Mouse (Mus musculus): ENCODE data around the gene Igfbp6.

The Igfbp6 gene

DNA sequence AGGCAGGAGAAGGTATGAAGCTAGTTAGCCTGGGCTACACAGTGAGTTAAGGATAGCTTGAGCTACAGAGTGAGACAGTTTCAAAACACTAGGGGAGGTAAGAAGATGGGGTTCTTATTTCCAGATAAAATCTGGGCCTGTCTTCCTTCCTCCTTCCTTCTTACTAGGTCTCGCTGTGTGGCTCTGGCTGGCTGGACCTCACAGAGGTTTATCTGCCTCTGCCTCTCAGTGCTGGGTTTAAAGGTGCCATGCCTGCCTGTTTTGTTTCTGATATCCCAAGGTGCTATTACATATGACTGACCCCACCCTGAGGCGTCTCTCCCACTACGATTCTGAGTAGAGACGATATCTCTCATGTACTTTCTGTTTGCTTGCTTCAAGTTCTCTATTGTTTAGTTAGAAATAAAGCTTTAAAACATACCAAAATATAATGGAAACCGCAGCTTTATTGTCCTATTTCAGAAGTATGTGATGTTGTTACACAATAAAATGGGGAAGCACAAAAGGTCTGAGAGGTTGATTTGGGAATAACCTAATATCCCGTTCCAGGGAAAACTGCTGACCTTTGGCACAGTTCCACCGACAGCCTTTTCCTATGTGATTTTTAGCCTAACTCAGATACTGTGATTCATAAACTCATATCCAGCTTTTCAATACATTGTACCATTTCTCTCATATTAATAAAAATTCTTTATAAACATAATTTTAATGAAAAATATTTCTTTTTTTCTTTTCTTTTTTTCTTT lies 32.6 kb downstream of the Igfbp6 start:
- peak; percentile 56 to 57 for DNase-seq

DNA sequence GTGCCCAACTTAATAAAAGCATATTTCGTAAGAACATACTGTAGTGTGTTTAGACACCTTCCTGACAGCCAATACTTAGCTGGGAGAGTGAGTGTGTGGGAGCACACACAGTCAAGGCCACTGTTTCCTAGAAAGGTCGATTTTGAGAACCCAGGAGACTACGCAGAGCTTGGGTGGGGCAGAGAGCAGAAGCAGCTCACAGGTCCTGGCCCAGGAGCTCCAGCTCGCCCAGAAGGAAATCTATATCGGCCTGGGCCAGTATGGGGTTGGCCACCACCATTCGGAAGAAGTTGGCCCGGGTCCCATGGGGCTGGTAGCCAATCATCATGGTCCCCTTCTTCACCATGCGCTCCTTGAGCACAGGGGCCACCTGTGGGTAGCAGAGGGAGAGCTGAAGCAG lies 33.3 kb downstream of the Igfbp6 start:
- no peak for DNase-seq

DNA sequence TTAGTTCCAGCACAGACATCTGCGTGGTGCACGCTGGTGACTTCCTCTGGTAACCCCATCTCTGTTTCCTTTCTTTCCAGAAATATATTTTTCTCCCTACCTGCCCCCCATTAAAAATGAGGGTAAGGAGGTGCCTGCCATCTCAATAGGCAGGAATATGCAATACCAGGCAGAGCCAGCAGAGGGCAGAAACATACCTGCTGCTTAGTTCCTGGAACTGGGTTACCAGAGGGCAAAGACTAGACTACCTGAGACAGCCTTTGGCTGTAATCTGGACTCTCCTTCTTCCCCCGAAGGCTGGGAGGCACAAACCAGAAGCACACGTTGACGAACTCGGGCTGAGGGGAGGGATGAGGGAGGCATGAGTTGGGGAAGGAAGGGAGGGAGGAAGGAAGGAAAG lies 34.1 kb downstream of the Igfbp6 start:
- peak; percentile 86 to 94 for DNase-seq

DNA sequence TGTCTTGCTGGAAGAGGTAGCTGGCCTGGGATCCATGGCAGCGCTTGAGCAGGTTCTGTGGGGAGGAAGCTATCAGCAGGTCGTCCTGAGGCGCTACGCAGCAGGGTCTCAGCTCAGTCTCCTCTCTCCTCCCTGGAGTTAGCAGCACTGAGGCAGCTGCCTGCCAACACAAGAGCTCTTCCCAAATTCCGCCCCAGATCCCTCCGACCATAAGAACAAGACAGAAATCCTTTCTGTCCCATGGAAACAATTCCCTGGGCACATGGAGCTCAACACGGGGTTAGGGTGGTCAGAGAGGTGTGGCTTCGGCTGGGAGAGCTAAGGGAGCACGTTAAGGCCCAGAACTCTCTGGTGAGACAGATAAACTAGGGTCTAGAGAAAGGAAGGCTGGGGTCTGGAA lies 34.9 kb downstream of the Igfbp6 start:
- DNase-seq: no peak

DNA sequence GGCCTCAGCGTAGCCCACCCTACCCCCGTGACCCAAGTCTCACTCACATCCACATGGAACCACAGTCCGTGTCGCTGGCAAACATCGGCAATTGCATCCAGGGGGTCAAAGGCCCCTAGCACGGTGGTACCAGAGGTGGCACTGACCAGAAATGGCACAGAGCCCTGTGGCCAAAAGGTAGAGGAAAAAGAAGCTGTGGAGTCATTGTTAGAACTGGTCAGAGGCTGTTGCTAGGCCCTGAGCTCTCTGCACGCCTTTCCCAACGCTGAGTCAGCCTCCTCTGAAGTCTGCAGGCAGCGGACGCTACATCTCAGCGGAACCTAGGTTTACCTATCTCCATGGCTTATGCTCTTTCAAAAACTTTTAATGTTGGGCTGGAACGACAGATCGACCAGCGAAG lies 35.8 kb downstream of the Igfbp6 start:
- peak; percentile 47 to 59 for DNase-seq

DNA sequence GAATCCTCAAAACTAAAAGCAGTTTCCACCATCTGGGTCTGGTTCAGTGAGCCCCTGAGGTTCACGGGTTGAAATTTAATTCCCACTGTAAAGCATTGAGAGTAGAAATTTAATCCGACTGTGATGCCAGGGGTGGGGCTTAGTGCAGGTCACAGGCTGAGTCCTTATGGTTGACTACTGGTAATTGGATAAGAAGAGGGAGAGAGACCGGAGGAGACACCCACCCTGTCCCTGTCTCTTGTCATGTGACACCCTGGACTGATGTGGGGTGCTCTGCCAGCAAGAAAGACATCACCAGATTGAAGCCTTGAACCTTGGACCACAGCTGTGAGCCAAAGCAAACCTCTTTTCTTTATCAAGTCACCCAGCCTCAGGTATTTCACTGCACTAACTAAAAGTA lies 38.9 kb downstream of the Igfbp6 start:
- DNase-seq: peak; percentile 78 to 91

DNA sequence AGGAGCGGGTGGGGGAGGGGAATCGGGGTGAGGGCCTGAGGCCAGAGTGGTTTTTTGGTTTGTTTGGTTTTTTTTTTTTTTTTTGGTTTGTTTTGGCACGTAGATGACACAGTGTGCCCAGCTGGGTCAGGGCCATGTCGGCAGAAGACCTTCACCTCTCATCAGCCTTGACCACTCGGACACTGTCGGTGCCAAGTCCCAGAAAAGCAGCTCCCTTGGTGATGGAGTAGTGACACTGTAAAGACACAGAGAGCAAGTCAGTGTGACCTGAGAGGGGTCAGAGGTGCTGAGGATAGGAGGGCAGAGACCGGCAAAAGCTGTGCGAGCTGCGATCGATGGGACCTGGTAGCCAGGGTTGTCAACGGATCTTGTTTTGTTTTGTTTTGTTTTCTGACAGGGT lies 42.1 kb downstream of the Igfbp6 start:
- peak in 1 of 2 experiments; percentile 50 for DNase-seq

DNA sequence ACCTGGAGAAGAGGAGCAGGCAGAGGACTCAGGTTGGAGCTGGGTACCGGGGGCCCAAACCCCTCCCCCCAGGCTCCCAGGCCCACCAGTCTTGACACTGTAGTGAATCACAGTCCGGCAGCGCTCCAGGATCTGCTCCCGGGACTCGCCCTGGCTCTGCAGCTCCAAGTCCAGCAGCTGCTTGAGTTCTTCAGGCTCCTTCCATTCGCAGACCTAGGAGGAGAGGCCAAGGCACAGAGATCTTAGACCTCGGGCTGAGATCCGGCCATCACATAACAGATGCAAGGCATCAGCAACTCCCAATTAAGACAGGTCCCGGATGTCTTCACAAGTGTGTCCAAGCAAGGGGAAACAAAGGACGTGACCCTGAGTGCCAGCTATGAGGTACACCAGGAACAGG lies 43.9 kb downstream of the Igfbp6 start:
- peak in 1 of 2 experiments; percentile 54 for DNase-seq

DNA sequence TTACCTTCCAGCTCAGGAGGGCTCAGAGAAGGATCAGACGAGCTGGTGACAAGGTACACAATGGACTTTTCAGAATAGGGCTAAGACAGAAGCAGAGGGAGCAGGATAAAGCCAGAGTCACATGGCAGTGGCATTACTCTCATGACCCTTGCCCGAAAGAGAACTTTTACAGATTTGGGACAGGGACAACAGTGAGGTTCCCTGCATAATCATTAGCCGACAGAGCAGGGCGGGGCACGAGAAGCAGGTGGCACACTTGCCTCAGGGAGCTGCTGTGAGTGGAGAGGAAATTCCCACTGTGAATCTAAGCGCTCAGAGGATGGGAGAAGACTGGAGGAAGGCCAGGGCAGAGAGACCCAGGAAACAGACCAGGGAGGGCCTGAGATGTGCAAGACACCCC lies 44.7 kb downstream of the Igfbp6 start:
- DNase-seq: peak; percentile 77 to 79

DNA sequence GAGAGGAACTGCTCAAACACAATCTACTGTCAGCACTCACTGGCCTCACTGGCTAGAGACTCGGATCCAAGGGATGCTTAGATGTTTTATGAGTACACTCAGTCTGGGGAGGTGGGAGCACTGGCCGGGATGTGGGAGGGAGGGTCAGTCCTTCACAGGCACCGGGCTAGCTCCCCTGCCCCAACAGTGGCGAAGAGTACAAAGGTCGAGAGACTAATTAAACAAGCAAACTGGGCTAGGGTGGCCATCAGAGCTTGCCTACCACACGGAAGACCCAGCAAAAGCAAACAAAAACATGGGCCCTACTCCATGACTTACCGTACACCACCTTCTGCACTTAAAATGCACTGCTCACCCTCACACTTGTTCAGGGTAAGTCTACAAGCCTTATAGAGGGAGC lies 47.5 kb downstream of the Igfbp6 start:
- no peak for DNase-seq

DNA sequence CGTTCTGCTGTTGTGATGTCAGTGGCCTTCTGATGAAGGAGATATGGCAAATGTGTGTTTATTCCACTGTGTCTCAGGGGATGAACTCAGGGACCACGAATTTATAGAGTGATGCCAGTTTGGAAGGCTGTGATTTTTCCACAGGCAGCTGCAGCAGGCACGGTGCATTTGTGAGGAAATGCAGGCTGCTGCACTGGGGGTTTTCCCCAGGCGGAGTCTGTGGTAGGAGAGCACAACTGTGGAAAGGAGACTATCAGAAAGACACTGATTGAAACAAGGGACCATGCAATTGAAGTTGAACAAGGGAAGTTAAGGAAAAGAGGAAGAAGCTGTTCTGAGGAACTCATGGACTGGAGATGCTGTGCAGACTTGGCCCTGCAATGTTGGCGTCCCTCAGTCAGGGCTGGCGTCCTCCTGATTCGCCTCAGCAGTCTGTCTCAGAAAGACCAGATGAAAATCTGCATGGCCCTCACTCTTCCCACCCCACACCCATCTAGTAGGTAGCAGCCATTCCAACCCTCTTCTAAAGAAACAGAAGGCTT lies 48.2 kb downstream of the Igfbp6 start:
- no peak for DNase-seq

DNA sequence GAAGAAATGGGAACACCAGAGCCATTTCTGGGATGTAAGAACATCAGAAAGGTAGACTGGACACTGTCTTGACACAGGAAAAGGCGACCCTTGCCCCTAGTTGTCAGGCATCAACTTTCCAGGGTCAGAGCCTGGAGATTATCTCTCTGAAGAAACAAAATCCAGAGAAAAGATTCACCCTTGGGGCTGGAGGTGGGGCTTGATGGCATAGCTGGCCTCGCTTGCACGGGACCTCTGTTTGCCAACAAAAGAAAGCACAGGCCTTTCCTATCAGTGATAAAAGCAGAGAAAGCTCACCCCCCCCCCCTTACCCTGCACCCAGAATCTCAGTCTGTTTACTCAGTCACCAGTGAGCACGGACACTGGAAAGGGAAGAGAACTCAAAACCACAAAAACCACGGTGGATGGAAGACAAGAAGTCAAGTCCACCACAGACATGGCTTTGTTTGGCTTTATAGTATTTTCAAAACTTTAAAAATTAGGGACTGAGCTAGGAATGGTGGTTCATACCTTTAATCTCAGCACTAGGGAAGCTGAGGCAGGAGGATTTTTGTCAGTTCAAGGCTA lies 48.7 kb downstream of the Igfbp6 start:
- no peak for DNase-seq

DNA sequence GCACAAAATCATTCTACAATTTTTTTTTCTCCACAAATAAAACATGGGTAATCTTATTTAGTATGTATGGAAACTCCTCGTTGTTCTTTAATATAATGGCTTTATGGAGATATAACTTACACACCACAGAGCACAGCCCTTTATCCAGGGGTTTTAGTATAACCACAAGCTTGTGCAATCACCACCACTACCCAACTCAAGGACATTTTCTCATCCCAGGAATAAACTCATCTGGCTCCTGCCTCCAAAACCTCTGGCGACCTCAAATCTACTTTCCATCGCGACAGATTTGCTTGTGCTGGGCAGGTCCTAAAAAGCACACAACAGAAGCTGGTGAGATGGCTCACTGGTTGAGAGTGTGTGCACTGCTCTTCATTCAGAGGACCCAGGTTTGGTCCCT lies 49.5 kb downstream of the Igfbp6 start:
- no peak for DNase-seq

DNA sequence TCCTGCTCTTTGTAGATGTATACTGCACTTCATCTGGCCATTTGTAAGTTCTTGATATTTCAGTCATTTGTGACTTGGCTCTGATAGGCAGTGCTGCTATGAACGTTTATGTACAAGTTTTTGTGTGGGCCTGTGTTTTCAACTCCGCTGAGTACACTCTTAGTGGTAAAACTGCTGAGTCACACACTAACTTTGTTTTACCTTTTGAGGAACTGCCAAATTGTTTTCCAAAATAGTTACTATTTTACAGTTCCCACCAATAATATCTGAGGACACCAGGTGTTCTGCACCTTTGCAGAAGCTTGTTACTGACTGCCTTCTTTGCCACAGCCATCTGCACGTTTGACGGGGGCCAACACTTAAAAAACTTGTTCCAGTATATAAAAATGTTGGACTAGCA lies 50.3 kb downstream of the Igfbp6 start:
- peak in 1 of 2 experiments; percentile 25 for DNase-seq

DNA sequence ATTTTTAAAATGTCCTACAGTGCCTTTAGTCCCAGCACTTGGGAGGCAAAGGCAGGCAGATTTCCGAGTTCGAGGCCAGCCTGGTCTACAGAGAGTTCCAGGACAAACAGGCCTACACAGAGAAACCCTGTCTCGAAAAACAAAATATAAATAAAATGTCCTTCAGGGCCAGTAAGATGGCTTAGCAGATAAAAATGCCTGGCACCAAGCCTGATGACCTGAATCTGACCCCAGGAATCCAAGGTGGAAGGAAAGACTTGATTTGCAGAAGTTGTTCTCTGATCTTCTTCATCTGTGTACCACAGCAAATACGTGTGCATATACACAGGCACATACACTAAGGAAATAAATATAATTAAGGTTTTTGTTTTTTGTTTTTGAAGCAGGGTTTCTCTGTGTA lies 51.2 kb downstream of the Igfbp6 start:
- DNase-seq: peak; percentile 33 to 61

DNA sequence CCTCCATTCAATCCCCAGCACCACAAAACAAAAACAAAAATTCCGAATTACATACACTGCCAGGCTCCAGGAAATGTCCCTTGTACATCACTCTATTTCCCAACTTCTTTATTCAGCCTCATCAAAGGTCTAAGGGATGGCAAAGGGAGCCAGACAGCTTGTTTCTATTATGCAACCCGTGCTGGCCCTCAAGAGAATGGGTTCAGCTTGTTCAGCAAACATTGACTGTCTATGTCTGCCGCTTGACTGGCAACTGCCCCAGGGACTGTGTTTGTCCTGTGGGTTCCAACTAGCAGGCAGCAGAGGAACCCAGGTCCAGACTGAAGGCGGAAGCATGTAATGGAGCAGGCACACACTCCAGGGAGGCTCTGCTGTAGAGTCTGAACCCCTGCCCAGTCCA lies 54.7 kb downstream of the Igfbp6 start:
- DNase-seq: peak in 1 of 2 experiments; percentile 55

Data from kidney, postnatal 36 days (tissue).